Mouse (Mus musculus) cerebellum, adult 2 months (tissue): ENCODE measurements around the gene Uspl1. TPM values are rescaled to one million over a fixed set of nuclear protein-coding genes. Genes with fewer than 3 reads are reported as not detected.

ENCODE experiments used
- DNase-seq, 2 experiments: peaks; one replicate each; pipeline ENCODE4 v3.0.0; 2021
- H3K27ac ChIP-seq: fragments of 200-500 bp; 2 replicates; pipeline ENCODE4 v1.5.1; 2012; ENCODE audit warnings: low read length, control low read depth, inconsistent platforms; ENCODE audit not compliant: insufficient read depth
- H3K27me3 ChIP-seq: fragments of 200-500 bp; 2 replicates; pipeline ENCODE4 v1.6.1; 2012; ENCODE audit warnings: inconsistent platforms, mild to moderate bottlenecking, low read length, moderate library complexity; ENCODE audit not compliant: control insufficient read depth, insufficient read depth
- H3K4me1 ChIP-seq: fragments of 200-500 bp; 2 replicates; pipeline ENCODE4 v1.6.1; 2011; ENCODE audit warnings: low read length; ENCODE audit not compliant: control insufficient read depth, insufficient read depth
- H3K4me3 ChIP-seq: fragments of 200-500 bp; replicated peaks from 2 replicates; pipeline ENCODE3; 2011; ENCODE audit warnings: mild to moderate bottlenecking, low read depth, low read length, control low read depth; ENCODE audit not compliant: insufficient read depth
- CTCF ChIP-seq: fragments of 200-500 bp; IDR thresholded peaks from 2 replicates; pipeline ENCODE4 v1.5.1; 2011; ENCODE audit warnings: low read depth, mild to moderate bottlenecking, control low read depth, low read length, moderate library complexity, borderline replicate concordance; ENCODE audit not compliant: insufficient read depth
- POLR2A ChIP-seq: fragments of 200-500 bp; IDR thresholded peaks from 2 replicates; pipeline ENCODE4 v1.6.1; 2011; ENCODE audit warnings: low read length, control low read depth, borderline replicate concordance; ENCODE audit not compliant: insufficient read depth
- WGBS: fragments of 180-500 bp; shearing (Covaris S2); methylation state at CpG from one replicate; pipeline ENCODE4 v1.1.7; 2018; 5-methylcytosine and 5-hydroxymethylcytosine counted together
- polyA plus RNA-seq: library from polyadenylated mRNA; depleted of rRNA; stranded (reverse); fragments of >200 nt; gene quantifications from 2 replicates; pipeline ENCODE4 v1.2.3, GENCODE M21; 2012

Gene Uspl1
- polyA plus RNA-seq, 1 experiment: 29.8 TPM

DNA sequence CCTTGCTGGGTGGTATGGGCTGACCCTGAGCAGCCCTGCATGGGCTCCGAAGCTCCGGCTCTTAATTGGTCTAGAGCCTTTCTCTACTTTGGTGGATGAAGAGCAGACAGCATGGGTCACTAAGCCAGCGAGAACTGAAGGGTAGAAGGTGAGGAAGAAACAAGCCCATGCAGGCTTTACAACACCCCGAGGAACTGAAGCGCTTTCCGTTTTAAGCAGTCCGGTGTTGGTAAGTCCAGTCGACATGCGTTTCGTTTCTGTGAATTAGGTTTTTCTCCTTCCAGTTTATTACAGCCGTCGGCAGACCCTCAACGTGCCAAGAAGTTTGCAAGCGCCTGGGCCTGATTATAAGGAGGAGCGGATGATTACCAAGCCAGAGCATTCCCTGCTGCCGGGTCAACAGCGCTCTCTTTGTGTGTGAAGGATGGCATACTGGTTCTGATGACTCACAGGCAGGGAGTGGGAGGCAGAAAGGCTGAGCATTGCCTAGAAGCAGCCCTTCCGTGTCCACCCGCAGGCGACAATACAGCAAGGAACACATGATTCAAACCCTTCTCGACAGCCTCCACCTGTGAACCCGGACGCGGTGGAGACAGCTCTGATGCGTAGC is 40.3 kb upstream of the Uspl1 start:
- TF ChIP-seq CTCF: no peak
- no peak for TF ChIP-seq POLR2A
- no peaks in the 10 kb centered on the region for H3K27me3 ChIP-seq
- H3K4me1 ChIP-seq: no peaks in the 10 kb centered on the region
- H3K27ac ChIP-seq: no peak overlapping the region
- no peak overlapping the region for H3K4me3 ChIP-seq
- WGBS: 67% methylated on average over 25 of the region's 25 CpGs
- DNase-seq: peak in 1 of 2 experiments; percentile 10

DNA sequence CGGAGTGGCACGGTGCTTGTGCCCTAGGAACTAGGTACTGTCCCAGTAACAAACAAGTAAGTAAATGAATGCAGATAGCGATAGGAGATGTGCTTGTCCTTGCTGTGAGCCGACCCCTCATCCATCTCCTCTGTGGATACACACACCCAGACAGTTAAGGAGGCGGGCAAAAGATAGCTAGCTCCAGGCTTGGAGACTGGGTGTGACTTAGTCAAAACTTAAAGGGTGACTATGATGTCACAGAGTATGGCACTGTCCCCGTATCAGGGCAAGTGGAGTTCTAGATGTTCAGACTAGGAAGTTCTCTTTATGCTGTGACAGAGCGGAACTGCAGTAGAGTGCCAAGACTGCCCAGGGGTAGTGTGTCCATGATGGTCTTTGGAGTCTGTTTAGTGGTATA is 37.5 kb upstream of the Uspl1 start:
- Histone ChIP-seq H3K27me3 (no peaks in the 10 kb centered on the region), H3K27ac (no peak overlapping the region), H3K4me3 (no peak overlapping the region), H3K4me1 (no peaks in the 10 kb centered on the region)
- WGBS: 95% methylated on average over 7 of the region's 7 CpGs
- no peak for TF ChIP-seq POLR2A
- no peak for TF ChIP-seq CTCF
- DNase-seq: no peak

DNA sequence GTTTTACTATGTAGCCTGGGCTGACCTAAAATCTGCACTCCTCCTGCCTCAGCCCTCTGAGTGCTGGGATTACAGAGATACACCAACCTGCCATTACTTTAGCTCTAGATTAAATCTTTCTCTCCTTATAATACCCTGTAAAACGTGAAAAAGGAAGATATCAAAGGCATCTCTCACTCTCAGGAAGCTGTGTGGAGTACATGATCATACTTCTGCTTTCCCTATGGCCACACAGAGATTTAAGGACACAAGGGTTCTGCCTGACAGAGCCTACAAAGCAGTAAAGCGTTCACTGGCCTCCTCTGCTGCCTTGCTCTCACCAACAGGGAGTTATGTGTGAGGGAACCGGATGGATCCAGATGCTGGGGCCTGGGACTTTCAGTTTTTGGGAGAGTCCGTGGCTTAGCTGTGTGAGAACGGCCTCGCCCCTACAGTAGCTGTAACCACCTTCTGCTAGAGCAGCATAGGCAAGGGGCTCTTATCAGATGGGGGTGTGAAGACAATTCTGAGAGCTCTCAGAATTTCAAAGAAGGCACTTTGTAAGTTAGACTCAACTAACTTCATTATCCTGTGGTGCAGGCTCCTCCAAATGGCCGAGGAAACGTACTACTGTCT is 36.7 kb upstream of the Uspl1 start:
- Histone ChIP-seq H3K4me3 (no peak overlapping the region), H3K4me1 (peaks cover 1% of the 10 kb centered on the region; the same call in 1 of the 2 replicates), H3K27ac (no peak overlapping the region), H3K27me3 (no peaks in the 10 kb centered on the region)
- WGBS: 88% methylated on average over 8 of the region's 8 CpGs
- DNase-seq: no peak
- TF ChIP-seq CTCF (no peak), POLR2A (no peak)

DNA sequence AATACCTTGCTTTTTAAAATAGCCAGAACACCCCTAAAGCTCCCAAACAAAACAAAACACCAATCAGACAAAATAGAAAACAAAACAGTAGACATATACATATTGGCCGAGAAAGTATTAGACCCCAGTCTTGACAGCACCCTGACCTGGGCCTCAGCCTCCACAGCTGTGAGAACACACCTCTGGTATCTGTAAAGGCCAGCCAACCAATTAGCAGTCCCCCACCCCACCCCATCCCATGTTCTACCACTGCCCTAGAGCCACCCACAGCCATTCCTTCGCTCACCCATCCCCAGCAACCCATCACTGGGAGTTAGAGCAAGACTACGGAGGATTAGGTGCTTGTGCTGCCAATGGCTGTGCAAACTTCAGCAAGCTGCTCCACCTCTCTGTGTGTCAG is 33.3 kb upstream of the Uspl1 start:
- Histone ChIP-seq H3K4me3 (no peak overlapping the region), H3K27ac (no peak overlapping the region), H3K27me3 (no peaks in the 10 kb centered on the region), H3K4me1 (peaks cover 6% of the 10 kb centered on the region)
- DNase-seq: no peak
- TF ChIP-seq CTCF: no peak
- no peak for TF ChIP-seq POLR2A
- 99% methylated on average over 3 of the region's 3 CpGs for WGBS

DNA sequence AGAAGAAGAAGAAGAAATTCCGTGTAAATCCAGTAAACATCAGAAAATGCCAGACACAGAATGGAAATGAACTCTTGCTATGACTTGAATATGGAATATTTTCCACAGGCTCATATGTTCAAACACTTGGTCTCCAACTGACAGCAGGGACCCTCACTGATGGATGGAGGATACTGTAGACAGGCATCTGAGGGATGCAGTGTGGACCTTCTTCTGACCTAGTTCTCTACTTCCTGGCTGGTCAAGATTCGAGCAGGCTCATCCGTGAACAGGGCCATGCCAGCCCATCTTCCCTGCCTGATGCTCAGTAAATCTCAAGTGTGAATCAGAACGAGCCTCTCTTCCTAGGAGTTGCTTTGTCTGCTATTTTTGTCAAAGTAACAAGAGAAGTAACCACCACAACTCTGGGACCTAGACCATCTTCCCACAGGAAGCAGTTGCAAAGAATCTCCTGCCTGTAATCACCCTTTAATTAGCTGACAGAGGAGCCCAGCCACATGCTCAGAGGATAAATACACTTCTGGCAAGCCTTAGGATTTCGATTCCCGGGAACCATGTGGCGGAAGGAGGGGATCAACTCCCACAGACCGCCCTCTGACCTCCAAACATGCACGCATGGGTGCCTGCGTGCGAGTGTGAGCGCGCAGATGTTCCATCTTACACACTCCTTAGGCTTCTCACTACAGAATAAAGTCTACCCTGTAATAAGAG is 31.9 kb upstream of the Uspl1 start:
- H3K27ac ChIP-seq: peak overlapping the region; percentile 52
- no peaks in the 10 kb centered on the region for H3K27me3 ChIP-seq
- DNase-seq: peak; percentile 19 to 25
- TF ChIP-seq CTCF (no peak), POLR2A (no peak)
- H3K4me1 ChIP-seq: peaks cover 8% of the 10 kb centered on the region
- H3K4me3 ChIP-seq: peak overlapping the region; percentile 50
- WGBS: 24% methylated on average over 13 of the region's 13 CpGs

DNA sequence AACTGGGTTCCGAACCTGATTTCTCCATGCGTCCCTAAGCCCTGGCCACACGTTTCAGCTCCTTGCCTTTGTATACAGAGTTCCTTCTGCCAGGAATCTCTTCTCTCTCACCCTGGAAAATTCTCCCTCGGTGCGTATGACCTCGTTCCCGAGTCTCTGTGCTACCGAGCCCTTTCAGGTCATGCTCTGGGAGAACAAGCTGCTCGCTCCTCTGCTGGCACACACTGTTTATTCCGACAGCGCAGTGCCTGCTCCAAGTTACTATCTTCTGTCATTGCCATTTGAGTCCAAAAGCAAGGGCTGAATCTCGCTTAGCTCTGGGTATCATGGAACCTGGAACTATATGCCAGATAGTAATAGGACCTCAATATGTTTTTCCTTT is 31.4 kb upstream of the Uspl1 start:
- TF ChIP-seq CTCF (no peak), POLR2A (no peak)
- H3K27ac ChIP-seq: peak overlapping the region; percentile 52
- H3K4me3 ChIP-seq: peak overlapping the region; percentile 50
- peaks cover 8% of the 10 kb centered on the region for H3K4me1 ChIP-seq
- 9% methylated on average over 12 of the region's 12 CpGs for WGBS
- DNase-seq: peak; percentile 54 to 67
- H3K27me3 ChIP-seq: no peaks in the 10 kb centered on the region

DNA sequence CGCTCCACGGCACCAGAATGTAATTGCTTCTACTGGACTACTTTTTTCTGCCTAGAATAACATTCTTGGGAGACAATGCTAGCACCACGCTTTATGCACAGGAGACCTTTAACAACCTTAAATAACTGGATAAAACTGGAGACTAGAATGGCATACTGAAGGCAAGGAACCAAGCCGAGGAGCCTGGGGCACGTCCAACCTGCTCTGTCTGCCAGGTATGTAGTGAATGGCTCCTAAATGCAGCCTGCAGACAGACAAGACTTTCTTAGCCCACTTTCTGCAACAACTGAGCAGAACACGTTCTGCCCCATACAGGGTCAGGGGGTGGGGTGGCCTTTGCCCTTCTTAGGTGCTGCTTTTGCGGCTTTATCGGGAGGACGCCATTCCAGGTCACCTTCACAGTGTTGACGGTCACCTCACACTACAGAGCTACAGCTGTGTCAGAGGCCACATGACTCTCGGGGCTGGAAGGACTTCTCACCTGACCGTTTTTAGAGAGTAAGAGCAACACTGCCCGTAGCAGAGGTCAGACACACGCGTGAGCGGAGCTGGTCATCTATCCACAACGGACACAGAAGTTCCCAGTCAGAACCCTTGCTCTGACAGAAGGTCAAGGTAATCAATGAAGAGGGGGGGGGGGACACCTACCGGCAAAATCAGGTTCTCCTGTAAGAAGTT is 27.1 kb upstream of the Uspl1 start:
- H3K4me1 ChIP-seq: peaks cover 8% of the 10 kb centered on the region
- DNase-seq: no peak
- WGBS: 89% methylated on average over 18 of the region's 18 CpGs
- TF ChIP-seq POLR2A: no peak
- no peak for TF ChIP-seq CTCF
- no peak overlapping the region for H3K4me3 ChIP-seq
- H3K27me3 ChIP-seq: no peaks in the 10 kb centered on the region
- H3K27ac ChIP-seq: no peak overlapping the region
